7 mouse cellular contexts compared by ENCODE assay signal in genomic region chr14:49801444-49801843, GRCm38 (mm10). TPM values are rescaled to one million over a fixed set of nuclear protein-coding genes. Genes with fewer than 3 reads are reported as not detected.
A peak's percentile ranks its signal among the peaks of the same experiment; 100 is the strongest.
DNase-seq lines count a peak whose midpoint lies in the region; ATAC-seq lines count a peak whose summit lies in the region.

No protein-coding gene starts in this region.

- no peak overlapping the region for H3K27ac ChIP-seq in hindbrain, embryonic 14.5 days

- peak; percentile 43; the same call in 1 of the 2 replicates for ATAC-seq in hindbrain, embryonic 14.5 days (ENCODE audit: low FRiP score)

- no peaks in the 10 kb centered on the region for H3K36me3 ChIP-seq in hindbrain, embryonic 14.5 days (replicated peaks; ENCODE audit: control insufficient read depth, insufficient read depth)

- no peak overlapping the region for H3K4me3 ChIP-seq in hindbrain, embryonic 14.5 days (replicated peaks; ENCODE audit: low read length)

- H3K9me3 ChIP-seq in hindbrain, embryonic 14.5 days (ENCODE audit: control insufficient read depth, low read length), result no peaks in the 10 kb centered on the region

- H3K9ac ChIP-seq in hindbrain, embryonic 14.5 days, result no peak overlapping the region

- H3K4me2 ChIP-seq in hindbrain, embryonic 14.5 days (replicated peaks), result no peak overlapping the region

- 15% methylated on average over 4 of the region's 4 CpGs for WGBS in hindbrain, embryonic 14.5 days

- no peaks in the 10 kb centered on the region for H3K27me3 ChIP-seq in hindbrain, embryonic 14.5 days (ENCODE audit: control insufficient read depth, insufficient read depth, low read length)

- no peaks in the 10 kb centered on the region for H3K4me1 ChIP-seq in hindbrain, embryonic 14.5 days (replicated peaks; ENCODE audit: control insufficient read depth, insufficient read depth, low read length)

- DNase-seq in layer of hippocampus, adult 9-11 months, result peak; percentile 15
- DNase-seq in layer of hippocampus, adult 8-10 months (ENCODE audit: low spot score in 2 of 2), result no peak
- peak; percentile 45 for DNase-seq in MN1 (ENCODE audit: low spot score)
- peak; percentile 78 to 85 for DNase-seq in cerebellum, adult 18-20 months
- peak; percentile 56 for DNase-seq in hindbrain, embryonic 14.5 days (ENCODE audit: low spot score)
- DNase-seq in testis, postnatal 10 days (ENCODE audit: low spot score), result no peak
- DNase-seq in gastrocnemius, postnatal 25 days, result no peak

RNA-seq across cellular contexts. Expression of gene Armh4, which starts 18.3 kb away (rescaled TPM):
- total RNA-seq in layer of hippocampus, adult 8-10 months (2022), result 10 to 100 TPM; 27.6 to 33.0 (median 30.0) TPM
- 28.3 and 29.0 TPM in 2 replicates for polyA plus RNA-seq in hindbrain, embryonic 14.5 days (2014; fragmentation: Nextera tagmentation; extraction: Ambion mirVana)
- 1 to 10 TPM in 1 of 2 experiments, under 1 TPM in 1; 0.79 to 2.6 TPM for total RNA-seq in gastrocnemius, postnatal 25 days (2021)

Comparison
In these comparisons a context has a peak if more than half of its experiments do, and no peak if none do; other contexts are left out.
1. DNase-seq: peak in layer of hippocampus, adult 9-11 months (single experiment), MN1 (single experiment), cerebellum, adult 18-20 months (2 of 2) and hindbrain, embryonic 14.5 days (single experiment); none in layer of hippocampus, adult 8-10 months (0 of 2), testis, postnatal 10 days (single experiment) and gastrocnemius, postnatal 25 days (single experiment).
2. RNA of gene Armh4, which starts 18.3 kb away (total RNA-seq): 27.6 to 33.0 TPM in layer of hippocampus, adult 8-10 months; 0.79 to 2.6 TPM in gastrocnemius, postnatal 25 days; every median in the first group is over 4 times any median in the second.